Mouse (Mus musculus) neural tube, embryonic 14.5 days (tissue): ENCODE data around the gene Exd2. TPM values are rescaled to one million over a fixed set of nuclear protein-coding genes. Genes with fewer than 3 reads are reported as not detected.

Experiments
- polyA plus RNA-seq: library from polyadenylated mRNA; unstranded; fragments of >200 nt; fragmentation: Nextera tagmentation; extraction: Ambion mirVana; gene quantifications from 2 replicates; pipeline ENCODE4 v1.2.1, GENCODE M21; 2014

Gene Exd2
- polyA plus RNA-seq, 1 experiment from 2014 or later: 60.9 TPM

Other genes with a start within 250 kb of the Exd2 start
- gene Actn1, start 202.7 kb upstream of the Exd2 start, polyA plus RNA-seq: 10.3 and 11.0 TPM in 2 replicates
- 25.3 and 25.6 TPM in 2 replicates for gene Dcaf5, start 26.5 kb upstream of the Exd2 start, polyA plus RNA-seq
- gene Galnt16, start 55.2 kb downstream of the Exd2 start, polyA plus RNA-seq: 21.2 and 22.7 TPM in 2 replicates
- 27.7 and 31.5 TPM in 2 replicates for gene Slc39a9, start 180.8 kb downstream of the Exd2 start, polyA plus RNA-seq
- gene Erh, start 181.2 kb downstream of the Exd2 start, polyA plus RNA-seq: 193 and 264 TPM in 2 replicates
- gene Plekhd1, start 229.5 kb downstream of the Exd2 start, polyA plus RNA-seq: 6.8 and 9.3 TPM in 2 replicates